Mouse (Mus musculus) monocyte, adult 5-6 weeks (primary cell): ENCODE measurements at regions not wholly inside any gene's neighbourhood (a gene's known extent, or its start where the extent isn't known, plus 50 kb on each side); places are given as distances from the start of the nearest gene placed in this dataset.
A peak's percentile ranks its signal among the peaks of the same experiment; 100 is the strongest.
"Not testable (repeated sequence)": the region's sequence is repeated elsewhere in the genome, so short reads cannot be mapped to it uniquely, and the experiment has no call there.

ENCODE experiments used
- ATAC-seq: fragments of 153-309, 156-312 bp; replicated peaks from 2 replicates; pipeline ENCODE4 v1.8.0; 2017; ENCODE audit warnings: mild to moderate bottlenecking; ENCODE audit not compliant: low TSS enrichment, insufficient number of reproducible peaks, severe bottlenecking, poor library complexity, low FRiP score

GRCm38 (mm10) chr4:9724801-9725200 is 1149.5 kb upstream of the 2610301B20Rik start:
- ATAC-seq, result not testable (repeated sequence)

- peak; percentile 98 for ATAC-seq
Observed at GRCm38 (mm10) chr4:9737691-9738090, 1136.6 kb upstream of the 2610301B20Rik start.

GRCm38 (mm10) chr4:9747411-9747938 is 1126.8 kb upstream of the 2610301B20Rik start:
- no peak for ATAC-seq

- ATAC-seq, result no peak
Observed at GRCm38 (mm10) chr4:9748110-9748509, 1126.2 kb upstream of the 2610301B20Rik start.

- ATAC-seq, result no peak
Observed at GRCm38 (mm10) chr4:9749877-9750276, 1124.4 kb upstream of the 2610301B20Rik start.

- ATAC-seq, result no peak
Observed at GRCm38 (mm10) chr4:9750404-9750803, 1123.9 kb upstream of the 2610301B20Rik start.

- no peak for ATAC-seq
Observed at GRCm38 (mm10) chr4:9763321-9763720, 1111.0 kb upstream of the 2610301B20Rik start.

GRCm38 (mm10) chr4:9769633-9770205 is 1104.6 kb upstream of the 2610301B20Rik start:
- no peak for ATAC-seq

GRCm38 (mm10) chr4:9770372-9771102 is 1103.8 kb upstream of the 2610301B20Rik start:
- peak; percentile 68 for ATAC-seq

- peak; percentile 43; the same call in 1 of the 2 replicates for ATAC-seq
Observed at GRCm38 (mm10) chr4:9771103-9771474, 1103.2 kb upstream of the 2610301B20Rik start.

GRCm38 (mm10) chr4:9778391-9778790 is 1095.9 kb upstream of the 2610301B20Rik start:
- no peak for ATAC-seq

GRCm38 (mm10) chr4:9779594-9779993 is 1094.7 kb upstream of the 2610301B20Rik start:
- no peak for ATAC-seq

GRCm38 (mm10) chr4:9780179-9780578 is 1094.1 kb upstream of the 2610301B20Rik start:
- ATAC-seq, result 0 out of 2 replicates have a peak, but pooled peaks have one; percentile 41

GRCm38 (mm10) chr4:9781318-9781717 is 1093.0 kb upstream of the 2610301B20Rik start:
- ATAC-seq, result no peak

GRCm38 (mm10) chr4:9787795-9788365 is 1086.4 kb upstream of the 2610301B20Rik start:
- no peak for ATAC-seq

GRCm38 (mm10) chr4:9790478-9790877 is 1083.8 kb upstream of the 2610301B20Rik start:
- ATAC-seq, result no peak
